ENCODE assay signal across 9 mouse cellular contexts in genomic region chr4:33018361-33018999, GRCm38 (mm10). TPM values are rescaled to one million over a fixed set of nuclear protein-coding genes. Genes with fewer than 3 reads are reported as not detected.
DNase-seq lines count a peak whose midpoint lies in the region; ATAC-seq and TF ChIP-seq lines count a peak whose summit lies in the region.
"Had no signal": no experiment of that assay in that cellular context is flagged by ENCODE, and none has a peak within 500 bp of the region (broad histone marks: within the 10 kb centered on the region; RNA-seq: fewer than 3 reads in every experiment).

No protein-coding gene starts in this region.

- H3K27me3 ChIP-seq in MEL (ENCODE audit: control insufficient read depth in 1 of 2, insufficient read depth in 2 of 2, low read length in 2 of 2), result no peaks in the 10 kb centered on the region; a peak in 1 of 4 replicates
- H3K27me3 ChIP-seq in cerebellum, adult 2 months (ENCODE audit: control insufficient read depth, insufficient read depth, low read length), result no peaks in the 10 kb centered on the region
- H3K27me3 ChIP-seq in hindbrain, embryonic 12.5 days, result no peaks in the 10 kb centered on the region
- no peaks in the 10 kb centered on the region for H3K27me3 ChIP-seq in lung, postnatal 0 days (replicated peaks; ENCODE audit: insufficient read depth, low read length)
- H3K27me3 ChIP-seq: limb, embryonic 15.5 days had no signal

- peak; percentile 99 for ATAC-seq in frontal cortex, adult (ENCODE audit: low TSS enrichment)
- ATAC-seq in hindbrain, embryonic 12.5 days (ENCODE audit: low FRiP score), result peak; percentile 73
- ATAC-seq in lung, postnatal 0 days, result peak; percentile 65

- H3K27ac ChIP-seq in MEL (ENCODE audit: control insufficient read depth, low read depth, low read length), result no peak overlapping the region
- H3K27ac ChIP-seq in cerebellum, adult 2 months (ENCODE audit: insufficient read depth, low read length), result no peak overlapping the region
- no peak overlapping the region for H3K27ac ChIP-seq in hindbrain, embryonic 12.5 days
- no peak overlapping the region for H3K27ac ChIP-seq in lung, postnatal 0 days (ENCODE audit: low read length)
- H3K27ac ChIP-seq: limb, embryonic 15.5 days had no signal

- WGBS in cerebellum, adult 2 months, result 32% methylated on average over 9 of the region's 9 CpGs
- WGBS in hindbrain, embryonic 12.5 days, result 55% methylated on average over 9 of the region's 9 CpGs
- 39% methylated on average over 9 of the region's 9 CpGs for WGBS in lung, postnatal 0 days

- no peaks in the 10 kb centered on the region for H3K36me3 ChIP-seq in MEL (ENCODE audit: control insufficient read depth in 1 of 2, insufficient read depth in 2 of 2, low read length in 2 of 2)
- H3K36me3 ChIP-seq in hindbrain, embryonic 12.5 days, result peaks cover 21% of the 10 kb centered on the region
- H3K36me3 ChIP-seq in lung, postnatal 0 days (ENCODE audit: insufficient read depth, low read length), result no peaks in the 10 kb centered on the region
- H3K36me3 ChIP-seq: limb, embryonic 15.5 days had no signal

- TF ChIP-seq CTCF in MEL (IDR thresholded peaks at IDR 0.05 in 2 of 3, conservative IDR thresholded peaks at IDR 0.05 in 1 of 3; ENCODE audit: control insufficient read depth in 1 of 3, insufficient read depth in 1 of 3, low read depth in 2 of 3, low read length in 3 of 3, poor library complexity in 1 of 3, severe bottlenecking in 1 of 3), result peak; percentile 93 to 98 (median 93)
- peak; percentile 96 for TF ChIP-seq CTCF in cerebellum, adult 2 months (IDR thresholded peaks at IDR 0.05; ENCODE audit: borderline replicate concordance, insufficient read depth, low read depth, low read length)
- peak; percentile 98 for TF ChIP-seq CTCF in lung, postnatal 0 days (IDR thresholded peaks at IDR 0.05)

- no peak overlapping the region for H3K9ac ChIP-seq in MEL (ENCODE audit: control insufficient read depth, low read depth, low read length, poor library complexity, severe bottlenecking)
- no peak overlapping the region for H3K9ac ChIP-seq in hindbrain, embryonic 12.5 days
- H3K9ac ChIP-seq in lung, postnatal 0 days (replicated peaks; ENCODE audit: low read depth), result no peak overlapping the region
- H3K9ac ChIP-seq: limb, embryonic 15.5 days had no signal

- TF ChIP-seq EP300 in MEL (IDR thresholded peaks at IDR 0.05; ENCODE audit: low read depth in 1 of 2, low read length in 2 of 2), result no peak
- TF ChIP-seq EP300 in lung, postnatal 0 days (IDR thresholded peaks at IDR 0.05), result no peak

- peak; percentile 88 for DNase-seq in MEL (ENCODE audit: low read depth, low spot score)
- peak; percentile 82 to 89 for DNase-seq in cerebellum, adult 2 months
- DNase-seq in layer of hippocampus, adult 9-11 months, result peak; percentile 88
- peak; percentile 83 for DNase-seq in lung, postnatal 0 days (ENCODE audit: low spot score)
- peak; percentile 72 for DNase-seq in ovary, postnatal 36 days (ENCODE audit: low spot score)
- peak; percentile 90 for DNase-seq in thymus, postnatal 14 days

- no peaks in the 10 kb centered on the region for H3K9me3 ChIP-seq in MEL (replicated peaks; ENCODE audit: insufficient read depth, low read length)
- H3K9me3 ChIP-seq in hindbrain, embryonic 12.5 days (replicated peaks), result no peaks in the 10 kb centered on the region
- no peaks in the 10 kb centered on the region for H3K9me3 ChIP-seq in lung, postnatal 0 days (ENCODE audit: low read length)
- H3K9me3 ChIP-seq: limb, embryonic 15.5 days had no signal

- TF ChIP-seq RAD21 in MEL (IDR thresholded peaks at IDR 0.05; ENCODE audit: low read depth, low read length), result peak; percentile 96

- no peaks in the 10 kb centered on the region for H3K4me1 ChIP-seq in MEL (ENCODE audit: control insufficient read depth in 1 of 2, insufficient read depth in 2 of 2, low read length in 2 of 2)
- H3K4me1 ChIP-seq in cerebellum, adult 2 months (ENCODE audit: control insufficient read depth, insufficient read depth, low read length), result no peaks in the 10 kb centered on the region
- H3K4me1 ChIP-seq in hindbrain, embryonic 12.5 days, result no peaks in the 10 kb centered on the region
- no peaks in the 10 kb centered on the region for H3K4me1 ChIP-seq in lung, postnatal 0 days (ENCODE audit: insufficient read depth, low read depth, low read length)
- H3K4me1 ChIP-seq: limb, embryonic 15.5 days had no signal

- H3K4me3 ChIP-seq in MEL (ENCODE audit: control insufficient read depth in 1 of 2, insufficient read depth in 1 of 2, low read depth in 2 of 2, low read length in 2 of 2), result no peak overlapping the region
- no peak overlapping the region for H3K4me3 ChIP-seq in cerebellum, adult 2 months (replicated peaks; ENCODE audit: insufficient read depth, low read depth, low read length)
- no peak overlapping the region for H3K4me3 ChIP-seq in hindbrain, embryonic 12.5 days
- H3K4me3 ChIP-seq in lung, postnatal 0 days (ENCODE audit: low read depth, low read length), result no peak overlapping the region
- H3K4me3 ChIP-seq: limb, embryonic 15.5 days had no signal

- TF ChIP-seq POLR2A in MEL (IDR thresholded peaks at IDR 0.05; ENCODE audit: control insufficient read depth in 1 of 2, insufficient read depth in 1 of 2, low read depth in 1 of 2, low read length in 2 of 2, poor library complexity in 1 of 2), result no peak
- TF ChIP-seq POLR2A in cerebellum, adult 2 months (IDR thresholded peaks at IDR 0.05; ENCODE audit: borderline replicate concordance, insufficient read depth, low read length), result no peak

- no peak overlapping the region for H3K4me2 ChIP-seq in hindbrain, embryonic 12.5 days (replicated peaks)
- H3K4me2 ChIP-seq in lung, postnatal 0 days (replicated peaks; ENCODE audit: low read depth, low read length), result no peak overlapping the region
- H3K4me2 ChIP-seq: limb, embryonic 15.5 days had no signal

- no peaks in the 10 kb centered on the region for H3K79me2 ChIP-seq in MEL (ENCODE audit: control insufficient read depth, insufficient read depth, low read length, poor library complexity)

TF ChIP-seq in MEL, 35 proteins besides CTCF, POLR2A, EP300 and RAD21:
- TF ChIP-seq SMC3 (IDR thresholded peaks at IDR 0.05; ENCODE audit: low read depth, low read length), result peak; percentile 91
- no peak for TF ChIP-seq TAL1 (IDR thresholded peaks at IDR 0.05; ENCODE audit: low read length)
- 0 out of 2 replicates have a peak, but pooled peaks have one; percentile 41 for TF ChIP-seq BHLHE40 (IDR thresholded peaks at IDR 0.05; ENCODE audit: borderline replicate concordance, low read depth, low read length)
- peak; percentile 42; the same call in 1 of the 2 replicates for TF ChIP-seq USF1 (IDR thresholded peaks at IDR 0.05; ENCODE audit: low read depth, low read length)
- peak; percentile 82 for TF ChIP-seq ZC3H11A (IDR thresholded peaks at IDR 0.05; ENCODE audit: low read depth, low read length)

RNA-seq across cellular contexts. Expression of gene Ube2j1, which starts 12.7 kb away (rescaled TPM):
- total RNA-seq in MEL (2012; rRNA removed), result 32.6 and 35.4 TPM in 2 replicates
- polyA plus RNA-seq in MEL (2012; ENCODE audit: insufficient read depth in 1 of 2, insufficient read length in 2 of 2, low read depth in 1 of 2, low replicate concordance in 2 of 2, missing spikeins in 1 of 2), result 10 to 100 TPM in 1 of 2 experiments, not detected in 1; 42.9 TPM
- polyA plus RNA-seq in cerebellum, adult 2 months (2012; rRNA removed), result 78.9 and 80.8 TPM in 2 replicates
- 55.8 TPM in 2 replicates for polyA plus RNA-seq in hindbrain, embryonic 12.5 days (2016; fragmentation: Nextera tagmentation; extraction: Ambion mirVana)
- 36.4 and 36.8 TPM in 2 replicates for polyA plus RNA-seq in lung, postnatal 0 days (2015; fragmentation: Nextera tagmentation; extraction: Ambion mirVana)

RNA-seq across cellular contexts. Expression of gene Rragd, which starts 35.6 kb away (rescaled TPM):
- total RNA-seq in MEL (2012; rRNA removed), result not detected in 2 replicates
- not detected for polyA plus RNA-seq in MEL (2012; ENCODE audit: insufficient read depth in 1 of 2, insufficient read length in 2 of 2, low read depth in 1 of 2, low replicate concordance in 2 of 2, missing spikeins in 1 of 2)
- 45.4 and 51.7 TPM in 2 replicates for polyA plus RNA-seq in cerebellum, adult 2 months (2012; rRNA removed)
- 40.1 and 44.2 TPM in 2 replicates for polyA plus RNA-seq in hindbrain, embryonic 12.5 days (2016; fragmentation: Nextera tagmentation; extraction: Ambion mirVana)
- polyA plus RNA-seq in lung, postnatal 0 days (2015; fragmentation: Nextera tagmentation; extraction: Ambion mirVana), result 5.6 and 7.8 TPM in 2 replicates

RNA-seq across cellular contexts. Expression of gene Gabrr2, which starts 44.3 kb away (rescaled TPM):
- 0.12 TPM in 1 of 2 replicates, not detected in the other for total RNA-seq in MEL (2012; rRNA removed)
- under 1 TPM in 1 of 2 experiments, not detected in 1; 0.11 TPM for polyA plus RNA-seq in MEL (2012; ENCODE audit: insufficient read depth in 1 of 2, insufficient read length in 2 of 2, low read depth in 1 of 2, low replicate concordance in 2 of 2, missing spikeins in 1 of 2)
- polyA plus RNA-seq in cerebellum, adult 2 months (2012; rRNA removed), result 1.6 and 2.0 TPM in 2 replicates
- 0.29 and 0.40 TPM in 2 replicates for polyA plus RNA-seq in hindbrain, embryonic 12.5 days (2016; fragmentation: Nextera tagmentation; extraction: Ambion mirVana)
- 0.14 and 0.27 TPM in 2 replicates for polyA plus RNA-seq in lung, postnatal 0 days (2015; fragmentation: Nextera tagmentation; extraction: Ambion mirVana)
